Mouse (Mus musculus) myocyte (in vitro differentiated cells): ENCODE results near the gene Snap25. TPM values are rescaled to one million over a fixed set of nuclear protein-coding genes. Genes with fewer than 3 reads are reported as not detected.

Source experiments
- H3K27me3 ChIP-seq: one replicate; pipeline ENCODE4 v1.6.1; 2011; ENCODE audit not compliant: control insufficient read depth, insufficient read depth, insufficient read length
- H3K36me3 ChIP-seq: one replicate; pipeline ENCODE4 v1.6.1; 2011; ENCODE audit not compliant: control insufficient read depth, insufficient read depth
- H3K4me2 ChIP-seq: one replicate; pipeline ENCODE4 v1.6.1; 2011; ENCODE audit warnings: low read depth, control low read depth
- H3K4me3 ChIP-seq: one replicate; pipeline ENCODE4 v1.5.1; 2011; ENCODE audit warnings: mild to moderate bottlenecking, control low read depth, moderate library complexity
- H3K79me2 ChIP-seq: one replicate; pipeline ENCODE4 v1.6.1; 2011; ENCODE audit not compliant: control insufficient read depth, insufficient read depth
- H3ac ChIP-seq: one replicate; pipeline ENCODE4 v1.6.1; 2011; ENCODE audit not compliant: control insufficient read depth, insufficient read length
- CEBPB ChIP-seq: IDR thresholded peaks from 2 replicates; pipeline ENCODE4 v1.6.1; 2011; ENCODE audit warnings: mild to moderate bottlenecking, moderate library complexity; ENCODE audit not compliant: poor library complexity, insufficient read depth, severe bottlenecking
- E2F4 ChIP-seq: IDR thresholded peaks from one replicate; pipeline ENCODE4 v1.6.1; 2011; ENCODE audit warnings: mild to moderate bottlenecking, control low read depth, moderate library complexity; ENCODE audit not compliant: insufficient read depth
- MAX ChIP-seq: IDR thresholded peaks from one replicate; pipeline ENCODE4 v1.6.1; 2011; ENCODE audit warnings: low read depth, mild to moderate bottlenecking, control low read depth
- MYOD1 ChIP-seq, 3 experiments: IDR thresholded peaks; one replicate each; pipeline ENCODE4 v1.6.1; 2011; ENCODE audit warnings: control low read depth in 2 of 3, low read depth in 2 of 3, mild to moderate bottlenecking in 2 of 3, moderate library complexity in 1 of 3; ENCODE audit not compliant: insufficient read length in 2 of 3, control insufficient read depth in 1 of 3
- MYOG ChIP-seq, 3 experiments: IDR thresholded peaks; one replicate each; pipeline ENCODE4 v1.6.1; 2011; ENCODE audit warnings: control low read depth in 2 of 3, low read depth in 2 of 3, mild to moderate bottlenecking in 2 of 3; ENCODE audit not compliant: insufficient read length in 2 of 3, control insufficient read depth in 1 of 3, insufficient read depth in 1 of 3
- POLR2A ChIP-seq: IDR thresholded peaks from one replicate; pipeline ENCODE4 v1.6.1; 2011; ENCODE audit warnings: low read depth, mild to moderate bottlenecking, control low read depth, moderate library complexity; ENCODE audit not compliant: insufficient read length
- POLR2AphosphoS2 ChIP-seq: IDR thresholded peaks from one replicate; pipeline ENCODE4 v1.6.1; 2011; ENCODE audit warnings: low read depth, control low read depth; ENCODE audit not compliant: insufficient read length
- REST ChIP-seq: IDR thresholded peaks from one replicate; pipeline ENCODE4 v1.6.1; 2011; ENCODE audit warnings: mild to moderate bottlenecking, control low read depth, moderate library complexity; ENCODE audit not compliant: insufficient read depth, insufficient read length
- SRF ChIP-seq: IDR thresholded peaks from one replicate; pipeline ENCODE4 v1.6.1; 2011; ENCODE audit warnings: low read depth; ENCODE audit not compliant: control insufficient read depth, insufficient read length
- TCF12 ChIP-seq: IDR thresholded peaks from one replicate; pipeline ENCODE4 v1.6.1; 2011; ENCODE audit warnings: mild to moderate bottlenecking, control low read depth; ENCODE audit not compliant: poor library complexity, insufficient read depth, severe bottlenecking
- TCF3 ChIP-seq: IDR thresholded peaks from one replicate; pipeline ENCODE4 v1.6.1; 2011; ENCODE audit warnings: low read depth, control low read depth; ENCODE audit not compliant: insufficient read length
- USF1 ChIP-seq: IDR thresholded peaks from one replicate; pipeline ENCODE4 v1.6.1; 2011; ENCODE audit warnings: low read depth, mild to moderate bottlenecking, control low read depth, moderate library complexity
- polyA plus RNA-seq: library from polyadenylated mRNA; unstranded; fragments of >200 nt; fragmentation: generic; extraction: Trizol; gene quantifications from one replicate; pipeline ENCODE4 v1.2.1, GENCODE M21; 2012; ENCODE audit warnings: missing spikeins

The Snap25 gene
- polyA plus RNA-seq, 1 experiment, result not detected

GRCm38 (mm10) chr2:136784310-136784709, 71.1 kb downstream of the Snap25 start:
- H3K36me3 ChIP-seq, result no peaks in the 10 kb centered on the region
- TF ChIP-seq MYOD1 (IDR thresholded peaks at IDR 0.05; ENCODE audit: control insufficient read depth in 1 of 3, insufficient read length in 2 of 3, low read depth in 2 of 3) (no peak), CEBPB (no peak), E2F4 (no peak), MAX (no peak), TCF3 (no peak), USF1 (no peak), TCF12 (no peak), REST (no peak), POLR2A (no peak), POLR2AphosphoS2 (no peak), MYOG (IDR thresholded peaks at IDR 0.05; ENCODE audit: control insufficient read depth in 1 of 3, insufficient read depth in 1 of 3, insufficient read length in 2 of 3, low read depth in 2 of 3) (no peak), SRF (no peak)
- H3K4me2 ChIP-seq, result no peak overlapping the region
- no peak overlapping the region for H3K4me3 ChIP-seq
- H3K79me2 ChIP-seq, result no peaks in the 10 kb centered on the region
- H3K27me3 ChIP-seq, result no peaks in the 10 kb centered on the region
- H3ac ChIP-seq, result no peak overlapping the region

GRCm38 (mm10) chr2:136788379-136788778, 75.1 kb downstream of the Snap25 start:
- no peak overlapping the region for H3K4me3 ChIP-seq
- H3K36me3 ChIP-seq, result no peaks in the 10 kb centered on the region
- H3K4me2 ChIP-seq, result no peak overlapping the region
- H3K79me2 ChIP-seq, result no peaks in the 10 kb centered on the region
- TF ChIP-seq SRF (no peak), MAX (no peak), MYOG (IDR thresholded peaks at IDR 0.05; ENCODE audit: control insufficient read depth in 1 of 3, insufficient read depth in 1 of 3, insufficient read length in 2 of 3, low read depth in 2 of 3) (no peak)
- H3ac ChIP-seq, result no peak overlapping the region
- H3K27me3 ChIP-seq, result no peaks in the 10 kb centered on the region

- no peaks in the 10 kb centered on the region for H3K36me3 ChIP-seq
- H3K4me2 ChIP-seq, result no peak overlapping the region
- no peaks in the 10 kb centered on the region for H3K27me3 ChIP-seq
- H3K4me3 ChIP-seq, result no peak overlapping the region
- no peak overlapping the region for H3ac ChIP-seq
- TF ChIP-seq CEBPB, result no peak
- no peak for TF ChIP-seq REST
- TF ChIP-seq SRF, result no peak
- TF ChIP-seq TCF3, result no peak
- TF ChIP-seq POLR2A, result no peak
- TF ChIP-seq USF1, result no peak
- no peak for TF ChIP-seq MYOG (IDR thresholded peaks at IDR 0.05; ENCODE audit: control insufficient read depth in 1 of 3, insufficient read depth in 1 of 3, insufficient read length in 2 of 3, low read depth in 2 of 3)
- TF ChIP-seq E2F4, result no peak
- no peak for TF ChIP-seq POLR2AphosphoS2
- no peak for TF ChIP-seq MYOD1 (IDR thresholded peaks at IDR 0.05; ENCODE audit: control insufficient read depth in 1 of 3, insufficient read length in 2 of 3, low read depth in 2 of 3)
- no peak for TF ChIP-seq TCF12
- TF ChIP-seq MAX, result no peak
- H3K79me2 ChIP-seq, result no peaks in the 10 kb centered on the region
Observed at GRCm38 (mm10) chr2:136796518-136796917, 83.3 kb downstream of the Snap25 start.

- no peak overlapping the region for H3K4me2 ChIP-seq
- TF ChIP-seq SRF, result no peak
- TF ChIP-seq USF1, result peak; percentile 30
- TF ChIP-seq E2F4, result no peak
- no peak for TF ChIP-seq TCF12
- H3K4me3 ChIP-seq, result no peak overlapping the region
- H3K79me2 ChIP-seq, result no peaks in the 10 kb centered on the region
- H3ac ChIP-seq, result no peak overlapping the region
- H3K27me3 ChIP-seq, result no peaks in the 10 kb centered on the region
- H3K36me3 ChIP-seq, result no peaks in the 10 kb centered on the region
Observed at GRCm38 (mm10) chr2:136798887-136799430, 85.7 kb downstream of the Snap25 start.

GRCm38 (mm10) chr2:136801102-136801501, 87.8 kb downstream of the Snap25 start:
- H3K4me3 ChIP-seq, result no peak overlapping the region
- H3ac ChIP-seq, result no peak overlapping the region
- no peaks in the 10 kb centered on the region for H3K36me3 ChIP-seq
- TF ChIP-seq MAX (no peak), POLR2A (no peak), POLR2AphosphoS2 (no peak), SRF (no peak), REST (no peak), USF1 (no peak), TCF12 (no peak), MYOG (IDR thresholded peaks at IDR 0.05; ENCODE audit: control insufficient read depth in 1 of 3, insufficient read depth in 1 of 3, insufficient read length in 2 of 3, low read depth in 2 of 3) (no peak), TCF3 (no peak), CEBPB (no peak), MYOD1 (IDR thresholded peaks at IDR 0.05; ENCODE audit: control insufficient read depth in 1 of 3, insufficient read length in 2 of 3, low read depth in 2 of 3) (no peak), E2F4 (no peak)
- no peaks in the 10 kb centered on the region for H3K27me3 ChIP-seq
- H3K79me2 ChIP-seq, result no peaks in the 10 kb centered on the region
- no peak overlapping the region for H3K4me2 ChIP-seq
